Mouse (Mus musculus) midbrain, postnatal 0 days (tissue): Measurements from ENCODE around the gene Paqr4. TPM values are rescaled to one million over a fixed set of nuclear protein-coding genes. Genes with fewer than 3 reads are reported as not detected.
A peak's percentile ranks its signal among the peaks of the same experiment; 100 is the strongest.

ENCODE experiments used
- ATAC-seq: fragments of 200-750 bp; cut with Nextera tagmentation; 2 replicates; pipeline ENCODE4 v1.8.0; 2017; ENCODE audit warnings: moderate number of reproducible peaks, mild to moderate bottlenecking, moderate TSS enrichment, moderate library complexity; ENCODE audit not compliant: low FRiP score
- DNase-seq: peaks from one replicate; pipeline ENCODE4 v3.0.0-alpha.2; 2015; ENCODE audit warnings: low spot score
- H3K27ac ChIP-seq: fragments of 300-500 bp; sonication (generic); 2 replicates; pipeline ENCODE4 v1.5.1; 2014; ENCODE audit warnings: low read depth, mild to moderate bottlenecking, low read length, mixed read lengths
- H3K27me3 ChIP-seq: fragments of 300-500 bp; sonication (generic); 2 replicates; pipeline ENCODE4 v1.6.1; 2014; ENCODE audit warnings: low read length, control low read depth, mixed read lengths; ENCODE audit not compliant: insufficient read depth
- H3K36me3 ChIP-seq: fragments of 300-500 bp; sonication (generic); 2 replicates; pipeline ENCODE4 v1.6.1; 2014; ENCODE audit warnings: low read length, control low read depth, mixed read lengths; ENCODE audit not compliant: insufficient read depth
- H3K4me1 ChIP-seq: fragments of 300-500 bp; sonication (generic); 2 replicates; pipeline ENCODE4 v1.6.1; 2014; ENCODE audit warnings: mild to moderate bottlenecking, control low read depth, antibody characterized with exemption, low read length, mixed read lengths; ENCODE audit not compliant: insufficient read depth
- H3K4me2 ChIP-seq: fragments of 300-500 bp; sonication (generic); 2 replicates; pipeline ENCODE4 v1.6.1; 2014; ENCODE audit warnings: low read depth, mild to moderate bottlenecking, low read length, mixed read lengths; ENCODE audit not compliant: poor library complexity, severe bottlenecking
- H3K4me3 ChIP-seq: fragments of 300-500 bp; sonication (generic); 2 replicates; pipeline ENCODE4 v1.5.1; 2014; ENCODE audit warnings: low read depth, mild to moderate bottlenecking, low read length, moderate library complexity
- H3K9ac ChIP-seq: fragments of 300-500 bp; sonication (generic); replicated peaks from 2 replicates; pipeline ENCODE4 v1.6.1; 2014; ENCODE audit warnings: mild to moderate bottlenecking, low read length, moderate library complexity, mixed read lengths; ENCODE audit not compliant: poor library complexity, severe bottlenecking
- H3K9me3 ChIP-seq: fragments of 300-500 bp; sonication (generic); 2 replicates; pipeline ENCODE4 v1.6.1; 2016; ENCODE audit warnings: low read length, control low read depth
- CTCF ChIP-seq: IDR thresholded peaks from 2 replicates; pipeline ENCODE4 v1.5.1; 2016; ENCODE audit warnings: antibody characterized with exemption, mild to moderate bottlenecking
- WGBS: fragments of 180-500 bp; shearing (Covaris S2); extraction: QIAGEN DNeasy Blood & Tissue Kit; methylation state at CpG from one replicate; pipeline ENCODE4 v1.1.7; 2014; 5-methylcytosine and 5-hydroxymethylcytosine counted together
- polyA plus RNA-seq: library from polyadenylated mRNA; unstranded; fragments of >200 nt; fragmentation: Nextera tagmentation; extraction: Ambion mirVana; gene quantifications from 2 replicates; pipeline ENCODE4 v1.2.1, GENCODE M21; 2015
- total RNA-seq: library from RNA; depleted of rRNA; stranded (reverse); fragments of >200 nt; gene quantifications from 2 replicates; pipeline ENCODE4 v1.2.3, GENCODE M21; 2014

The Paqr4 gene
- total and polyA plus RNA-seq, 2 experiments from 2014 or later: 66.0 to 103 TPM

GRCm38 (mm10) chr17:23706212-23706611 is 34.5 kb downstream of the Paqr4 start:
- ATAC-seq (peak; percentile 53; the same call in 1 of the 2 replicates), DNase-seq (peak; percentile 78)
- H3K9ac ChIP-seq: no peak overlapping the region
- H3K27me3 ChIP-seq: no peaks in the 10 kb centered on the region
- H3K4me2 ChIP-seq: no peak overlapping the region
- no peak overlapping the region for H3K4me3 ChIP-seq
- no peaks in the 10 kb centered on the region for H3K4me1 ChIP-seq
- H3K9me3 ChIP-seq: no peaks in the 10 kb centered on the region
- no peaks in the 10 kb centered on the region for H3K36me3 ChIP-seq
- WGBS: 0% methylated on average over 3 of the region's 3 CpGs
- H3K27ac ChIP-seq: no peak overlapping the region
- TF ChIP-seq CTCF: peak; percentile 93

- DNase-seq (no peak), ATAC-seq (no peak)
Measured at GRCm38 (mm10) chr17:23705525-23706104, 35.1 kb downstream of the Paqr4 start.

GRCm38 (mm10) chr17:23704741-23705140 is 35.9 kb downstream of the Paqr4 start:
- ATAC-seq: no peak
- H3K9me3 ChIP-seq: no peaks in the 10 kb centered on the region
- no peaks in the 10 kb centered on the region for H3K27me3 ChIP-seq
- H3K27ac ChIP-seq: no peak overlapping the region
- DNase-seq: peak; percentile 17
- H3K4me3 ChIP-seq: no peak overlapping the region
- H3K4me1 ChIP-seq: no peaks in the 10 kb centered on the region
- no peak for TF ChIP-seq CTCF
- 54% methylated on average over 7 of the region's 7 CpGs for WGBS
- no peak overlapping the region for H3K9ac ChIP-seq
- H3K36me3 ChIP-seq: no peaks in the 10 kb centered on the region
- H3K4me2 ChIP-seq: no peak overlapping the region

More at GRCm38 (mm10) chr17:23705525-23706104, 35.1 kb downstream of the Paqr4 start:
- Histone ChIP-seq H3K9ac (no peak overlapping the region), H3K27me3 (no peaks in the 10 kb centered on the region), H3K4me1 (no peaks in the 10 kb centered on the region), H3K4me3 (no peak overlapping the region), H3K9me3 (no peaks in the 10 kb centered on the region), H3K27ac (no peak overlapping the region), H3K36me3 (no peaks in the 10 kb centered on the region), H3K4me2 (no peak overlapping the region)
- TF ChIP-seq CTCF: no peak
- WGBS: 81% methylated on average over 7 of the region's 7 CpGs

- WGBS: 76% methylated on average over 9 of the region's 9 CpGs
- TF ChIP-seq CTCF: no peak
- no peak overlapping the region for H3K4me3 ChIP-seq
- no peaks in the 10 kb centered on the region for H3K9me3 ChIP-seq
- no peak overlapping the region for H3K27ac ChIP-seq
- H3K36me3 ChIP-seq: no peaks in the 10 kb centered on the region
- peaks cover 4% of the 10 kb centered on the region for H3K27me3 ChIP-seq
- ATAC-seq (no peak), DNase-seq (no peak)
- no peak overlapping the region for H3K9ac ChIP-seq
- H3K4me1 ChIP-seq: no peaks in the 10 kb centered on the region
- no peak overlapping the region for H3K4me2 ChIP-seq
Measured at GRCm38 (mm10) chr17:23703301-23703700, 37.4 kb downstream of the Paqr4 start.

- peak; percentile 95 for ATAC-seq
- H3K27ac ChIP-seq: 0 out of 2 replicates have a peak overlapping the region, but pooled peaks have one; percentile 34
Measured at GRCm38 (mm10) chr17:23700079-23700478, 40.6 kb downstream of the Paqr4 start.

GRCm38 (mm10) chr17:23699131-23700077 is 41.3 kb downstream of the Paqr4 start:
- TF ChIP-seq CTCF: no peak
- Histone ChIP-seq H3K4me3 (peak overlapping the region; percentile 66), H3K27ac (peak overlapping the region; percentile 34; the same call in 1 of the 2 replicates), H3K36me3 (no peaks in the 10 kb centered on the region), H3K9ac (peak overlapping the region; percentile 55), H3K27me3 (peaks cover 8% of the 10 kb centered on the region), H3K4me1 (no peaks in the 10 kb centered on the region), H3K9me3 (no peaks in the 10 kb centered on the region), H3K4me2 (peak overlapping the region; percentile 94)
- ATAC-seq (peak; percentile 57), DNase-seq (no peak)
- under 1% methylated on average over 61 of the region's 101 CpGs for whole genome bisulfite sequencing

More at GRCm38 (mm10) chr17:23700079-23700478, 40.6 kb downstream of the Paqr4 start:
- peak overlapping the region; percentile 55 for H3K9ac ChIP-seq
- no peaks in the 10 kb centered on the region for H3K9me3 ChIP-seq
- peak overlapping the region; percentile 66 for H3K4me3 ChIP-seq
- peak; percentile 83 for TF ChIP-seq CTCF
- peak; percentile 95 for DNase-seq
- 0% methylated on average over 26 of the region's 28 CpGs for WGBS
- H3K4me2 ChIP-seq: peak overlapping the region; percentile 94
- no peaks in the 10 kb centered on the region for H3K36me3 ChIP-seq
- no peaks in the 10 kb centered on the region for H3K4me1 ChIP-seq
- H3K27me3 ChIP-seq: peaks cover 8% of the 10 kb centered on the region
